Mouse (Mus musculus) right cerebral cortex, postnatal 4 days (tissue): ENCODE measurements around the gene Serpinb3d.
"Not testable (repeated sequence)": the region's sequence is repeated elsewhere in the genome, so short reads cannot be mapped to it uniquely, and the experiment has no call there.

ENCODE experiments used
- DNase-seq: peaks from one replicate; pipeline ENCODE4 v3.0.0-alpha.2; 2022

The Serpinb3d gene

DNA sequence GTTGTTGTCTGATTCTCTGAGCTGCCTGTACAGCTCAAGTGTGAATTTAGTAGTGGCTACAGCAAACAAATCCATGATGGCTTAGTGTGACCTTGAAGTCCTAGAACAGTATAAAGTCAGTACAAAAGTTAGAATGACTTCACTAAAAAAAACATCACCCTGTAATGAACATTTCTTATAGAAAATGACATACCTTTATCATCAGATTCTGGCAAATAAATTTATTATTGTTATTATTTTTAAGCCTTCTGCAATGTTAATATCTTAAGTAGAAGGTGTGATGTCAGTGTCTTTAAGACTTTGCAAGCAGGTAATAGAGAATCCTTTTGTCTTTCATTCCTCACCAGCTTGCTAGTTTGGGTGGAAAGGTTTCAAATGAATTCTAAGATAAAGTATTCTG, at the start of gene Serpinb3d:
TSS of gene Serpinb3d (minus strand) at position 101 of the 400 bp plus-strand sequence.
- DNase-seq: no peak

DNA sequence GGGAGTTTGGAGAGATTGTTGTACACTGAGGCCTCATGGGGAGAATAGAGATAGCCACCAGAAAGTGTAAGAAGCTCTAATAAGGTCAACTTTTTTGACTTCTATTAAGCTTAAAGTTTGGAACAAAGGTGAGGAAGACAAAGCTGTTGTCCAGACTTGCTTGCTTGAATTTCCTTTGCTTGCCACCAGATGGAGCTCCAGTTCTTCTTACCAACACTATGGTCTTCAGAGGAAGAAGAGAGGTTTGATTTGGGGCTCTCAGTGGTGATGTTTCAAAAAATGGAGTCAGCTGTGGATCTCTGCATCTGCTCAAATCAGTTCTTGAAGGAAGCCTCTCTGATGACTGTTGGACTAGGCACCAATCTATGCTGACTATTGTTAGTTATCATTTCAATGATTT, 44.1 kb upstream of the Serpinb3d start:
- DNase-seq: not testable (repeated sequence)

DNA sequence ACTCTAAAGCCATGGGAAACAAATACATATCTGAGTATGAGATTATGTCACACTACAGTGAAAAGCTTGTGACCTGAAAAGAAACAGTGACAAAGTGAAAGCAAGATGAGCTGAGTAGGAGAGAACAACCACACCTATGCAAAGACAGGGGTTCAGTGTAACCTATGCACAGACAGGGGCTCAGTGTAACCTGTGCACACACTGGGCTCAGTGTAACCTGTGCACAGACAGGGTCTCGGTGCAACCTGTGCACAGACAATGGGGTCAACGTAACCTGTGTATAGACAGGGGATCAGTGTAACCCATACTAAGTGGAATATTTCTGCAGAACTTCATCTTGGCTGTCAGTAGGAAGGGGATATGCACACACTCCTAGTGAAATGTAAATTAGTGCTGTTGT, 15.1 kb upstream of the Serpinb3d start:
- DNase-seq: no peak

DNA sequence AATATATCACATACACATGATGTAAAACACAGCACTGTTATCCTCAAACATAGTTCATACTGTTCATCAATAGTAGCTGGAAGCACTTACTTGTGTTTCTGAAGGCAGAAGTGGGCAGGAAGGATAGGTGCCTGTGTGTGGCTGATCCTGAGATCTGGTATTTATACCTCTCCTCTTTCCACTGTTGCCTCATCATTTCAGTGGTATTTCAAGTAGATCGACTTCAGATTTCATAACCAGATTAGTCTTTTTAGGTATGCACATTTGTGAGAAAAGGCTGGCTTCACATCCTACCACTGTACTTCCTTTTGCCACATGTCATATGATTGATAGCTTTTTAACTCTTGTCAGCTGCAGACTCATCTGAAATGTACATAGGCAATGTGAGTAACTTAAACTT, 31.1 kb downstream of the Serpinb3d start, which contains the start of gene Serpinb3a:
TSS of gene Serpinb3a (minus strand) at position 101 of the 400 bp plus-strand sequence.
- DNase-seq: no peak

DNA sequence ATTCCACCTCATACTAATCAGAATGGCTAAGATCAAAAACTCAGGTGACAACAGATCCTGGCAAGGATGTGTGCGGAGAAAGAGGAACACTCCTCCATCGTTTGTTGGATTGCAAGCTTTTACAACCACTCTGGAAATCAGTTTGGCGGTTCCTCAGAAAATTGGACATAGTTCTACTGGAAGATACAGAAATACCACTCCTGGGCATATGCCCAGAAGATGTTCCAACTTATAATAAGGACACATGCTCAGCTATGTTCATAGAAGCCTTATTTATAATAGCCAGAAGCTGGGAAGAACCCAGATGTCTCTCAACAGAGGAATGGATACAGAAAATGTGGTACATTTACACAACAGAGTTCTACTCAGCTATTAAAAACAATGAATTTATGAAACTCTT, 49.1 kb downstream of the Serpinb3d start:
- not testable (repeated sequence) for DNase-seq
